Mouse (Mus musculus) MEL (cell line): ENCODE measurements around the gene Baiap2.

ENCODE experiments used
- CTCF ChIP-seq, 3 experiments: IDR thresholded peaks in 2 of 3; conservative IDR thresholded peaks in 1 of 3; 2 replicates each; pipeline ENCODE4 v1.5.1; 2011 to 2012; ENCODE audit warnings: low read length in 3 of 3, low read depth in 2 of 3, mild to moderate bottlenecking in 2 of 3, improper control_type of control experiment in 1 of 3, inconsistent platforms in 1 of 3, mixed read lengths in 1 of 3, moderate library complexity in 1 of 3; ENCODE audit not compliant: control insufficient read depth in 1 of 3, insufficient read depth in 1 of 3, poor library complexity in 1 of 3, severe bottlenecking in 1 of 3
- MAFK ChIP-seq: IDR thresholded peaks from 2 replicates; pipeline ENCODE4 v1.6.1; 2011; ENCODE audit warnings: low read depth, mild to moderate bottlenecking, low read length, improper control_type of control experiment, borderline replicate concordance
- POLR2A ChIP-seq, 2 experiments: IDR thresholded peaks; 2 replicates each; pipeline ENCODE4 v1.6.1; 2011 to 2012; ENCODE audit warnings: low read length in 2 of 2, mild to moderate bottlenecking in 2 of 2, control low read depth in 1 of 2, improper control_type of control experiment in 1 of 2, low read depth in 1 of 2, moderate library complexity in 1 of 2; ENCODE audit not compliant: control insufficient read depth in 1 of 2, insufficient read depth in 1 of 2, poor library complexity in 1 of 2
- POLR2AphosphoS5 ChIP-seq: IDR thresholded peaks from 2 replicates; pipeline ENCODE4 v1.6.1; 2012; ENCODE audit warnings: low read depth, borderline replicate concordance, mild to moderate bottlenecking, inconsistent platforms, low read length, moderate library complexity, mixed read lengths
- USF2 ChIP-seq, 2 experiments: IDR thresholded peaks; 2 replicates each; pipeline ENCODE4 v1.6.1; 2011 to 2012; ENCODE audit warnings: improper control_type of control experiment in 2 of 2, low read length in 2 of 2, borderline replicate concordance in 1 of 2, inconsistent platforms in 1 of 2, low read depth in 1 of 2, mild to moderate bottlenecking in 1 of 2; ENCODE audit not compliant: insufficient read depth in 1 of 2
- ZC3H11A ChIP-seq: IDR thresholded peaks from 2 replicates; pipeline ENCODE4 v1.6.1; 2012; ENCODE audit warnings: low read depth, mild to moderate bottlenecking, inconsistent platforms, low read length, improper control_type of control experiment

- TF ChIP-seq CTCF (IDR thresholded peaks at IDR 0.05 in 2 of 3, conservative IDR thresholded peaks at IDR 0.05 in 1 of 3; ENCODE audit: control insufficient read depth in 1 of 3, insufficient read depth in 1 of 3, low read depth in 2 of 3, low read length in 3 of 3, poor library complexity in 1 of 3, severe bottlenecking in 1 of 3) (no peak), POLR2A (IDR thresholded peaks at IDR 0.05; ENCODE audit: control insufficient read depth in 1 of 2, insufficient read depth in 1 of 2, low read depth in 1 of 2, low read length in 2 of 2, poor library complexity in 1 of 2) (no peak), POLR2AphosphoS5 (no peak), MAFK (no peak), ZC3H11A (no peak), USF2 (IDR thresholded peaks at IDR 0.05; ENCODE audit: borderline replicate concordance in 1 of 2, insufficient read depth in 1 of 2, low read depth in 1 of 2, low read length in 2 of 2) (no peak)
Observed at GRCm38 (mm10) chr11:119933142-119933541, 9.4 kb upstream of the Baiap2 start.
